Mouse (Mus musculus) layer of hippocampus, postnatal 10 days (tissue): ENCODE data around the gene Armcx3. TPM values are rescaled to one million over a fixed set of nuclear protein-coding genes. Genes with fewer than 3 reads are reported as not detected.
"Not testable (repeated sequence)": the region's sequence is repeated elsewhere in the genome, so short reads cannot be mapped to it uniquely, and the experiment has no call there.

Experiments used
- DNase-seq, 2 experiments: peaks; one replicate each; pipeline ENCODE4 v3.0.0; 2021; ENCODE audit warnings: low spot score in 2 of 2
- long read RNA-seq: library from polyadenylated mRNA; stranded (forward); transcript quantifications from one replicate; pipeline ENCODE4 v2.0.0, GENCODE M21; 2023
- total RNA-seq, 2 experiments: library from RNA; stranded (reverse); gene quantifications; 2 replicates each; pipeline ENCODE4 v1.2.3; 2021

The Armcx3 gene
- 100 to 1,000 TPM in 1 of 2 experiments, 10 to 100 TPM in 1; 93.6 to 109 TPM for total RNA-seq
- long read RNA-seq, transcript Armcx3-201 (5 exons, 3,327 nt) = major isoform, 116 of 152 reads
- long read RNA-seq, partial matches to known transcripts = 29 of 152 reads
- long read RNA-seq, other reads (novel, unspliced or antisense) = 3 of 152 reads

- peak; percentile 51 to 56 for DNase-seq
Observed at GRCm38 (mm10) chrX:134756434-134757292, at the start of gene Armcx3. TSS of gene Armcx3 (plus strand) at chrX:134756595.

- no peak for DNase-seq
Observed at GRCm38 (mm10) chrX:134716863-134717262, 39.5 kb upstream of the Armcx3 start.

- DNase-seq = peak; percentile 41 to 58
Observed at GRCm38 (mm10) chrX:134717752-134718308, 38.6 kb upstream of the Armcx3 start, which contains the start of gene Armcx1. TSS of gene Armcx1 (plus strand) at chrX:134717963.

DNA sequence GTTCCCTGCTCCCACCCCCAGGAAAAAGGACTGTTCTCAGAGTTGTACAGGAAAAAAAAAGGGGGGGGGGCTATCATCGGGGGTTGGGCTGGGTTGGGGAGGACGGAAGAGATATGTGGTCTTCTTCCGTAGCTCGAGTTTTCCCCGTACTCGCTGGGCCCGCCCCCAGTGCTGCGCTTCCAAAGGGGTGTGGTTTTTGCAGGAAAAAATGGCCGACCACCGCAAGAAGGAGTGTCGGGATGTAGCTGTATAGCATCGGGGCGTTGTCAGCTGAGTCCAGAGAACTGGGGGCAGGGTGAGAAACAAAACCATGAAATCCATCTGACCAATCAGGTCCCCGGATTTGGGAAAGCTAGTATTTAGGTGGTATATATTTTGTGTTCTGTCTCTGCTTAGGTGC lies 37.9 kb upstream of the Armcx3 start:
- peak; percentile 56 to 62 for DNase-seq

GRCm38 (mm10) chrX:134723762-134724161 lies 32.6 kb upstream of the Armcx3 start:
- DNase-seq = not testable (repeated sequence)

GRCm38 (mm10) chrX:134729778-134730177 lies 26.6 kb upstream of the Armcx3 start:
- DNase-seq = peak in 1 of 2 experiments; percentile 5

DNA sequence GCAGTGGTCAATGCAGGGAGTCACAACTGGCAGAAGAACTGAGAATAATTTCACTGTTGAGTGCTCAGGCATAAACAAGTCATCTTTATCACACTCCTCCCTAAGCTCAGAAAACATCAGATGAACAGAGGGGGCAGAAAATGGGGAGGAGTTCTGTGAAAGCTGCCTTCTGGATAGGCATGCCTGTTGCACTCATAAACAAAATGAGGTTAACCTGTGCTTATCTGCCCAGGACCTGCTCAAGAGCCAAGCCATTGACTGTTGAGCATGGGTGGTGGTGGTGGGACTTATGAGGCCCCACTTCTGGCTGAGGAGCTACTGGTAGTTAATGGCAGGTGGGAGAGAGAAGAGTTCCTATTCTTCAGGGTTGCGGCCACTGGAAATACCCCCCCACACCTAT lies 18.6 kb upstream of the Armcx3 start:
- no peak for DNase-seq

DNA sequence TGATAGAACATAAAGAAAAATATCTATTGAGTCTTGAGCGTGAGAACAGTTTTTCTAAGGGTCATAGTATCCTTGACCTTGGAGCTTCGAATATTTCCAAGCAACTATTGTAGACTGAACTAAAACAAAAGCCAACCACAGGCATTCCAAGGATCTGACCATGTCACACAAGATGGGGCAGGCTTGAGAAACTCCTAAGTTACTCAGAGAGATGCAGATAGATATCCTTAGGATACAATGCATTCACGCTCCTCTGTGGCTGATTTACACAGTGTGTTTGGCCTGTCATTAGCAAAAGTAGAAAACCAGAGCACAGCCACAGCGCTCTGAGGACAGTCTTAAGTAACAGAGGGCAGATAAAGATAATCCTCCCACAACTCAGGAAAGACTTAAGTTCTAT lies 17.2 kb upstream of the Armcx3 start:
- no peak for DNase-seq

GRCm38 (mm10) chrX:134741862-134742261 lies 14.5 kb upstream of the Armcx3 start:
- no peak for DNase-seq

- DNase-seq = peak; percentile 21 to 43
Observed at GRCm38 (mm10) chrX:134746459-134746858, 9.9 kb upstream of the Armcx3 start.

- DNase-seq = peak; percentile 56 to 66
Observed at GRCm38 (mm10) chrX:134750764-134751592, 5.4 kb upstream of the Armcx3 start, which contains the start of gene Armcx6. TSS of gene Armcx6 (minus strand) at chrX:134751417.

DNA sequence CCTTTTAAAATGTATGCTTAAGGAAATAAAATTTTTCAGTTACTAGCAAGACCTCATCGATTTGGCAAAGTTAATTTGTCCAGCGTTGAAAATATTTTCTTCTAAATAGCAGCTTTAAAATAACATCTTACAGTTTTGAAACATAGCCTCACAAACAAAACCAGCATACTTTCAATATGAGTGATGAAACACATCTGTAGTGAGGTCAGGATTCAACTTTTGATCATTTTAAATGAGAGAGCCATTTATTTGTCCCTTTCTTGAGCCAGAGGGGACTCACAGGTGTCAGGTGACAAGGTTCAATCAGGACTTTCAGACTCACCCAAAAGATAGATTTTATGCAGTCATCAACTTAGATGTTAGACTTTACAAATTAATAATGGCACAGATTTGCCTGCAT lies 4.5 kb upstream of the Armcx3 start:
- no peak for DNase-seq

GRCm38 (mm10) chrX:134752584-134752983 lies 3.8 kb upstream of the Armcx3 start:
- no peak for DNase-seq

GRCm38 (mm10) chrX:134757293-134757995 lies 1.0 kb downstream of the Armcx3 start:
- peak in 1 of 2 experiments; percentile 3 for DNase-seq

- DNase-seq = not testable (repeated sequence)
Observed at GRCm38 (mm10) chrX:134763428-134764198, 7.2 kb downstream of the Armcx3 start.

GRCm38 (mm10) chrX:134787728-134788127 lies 31.3 kb downstream of the Armcx3 start:
- DNase-seq = no peak

DNA sequence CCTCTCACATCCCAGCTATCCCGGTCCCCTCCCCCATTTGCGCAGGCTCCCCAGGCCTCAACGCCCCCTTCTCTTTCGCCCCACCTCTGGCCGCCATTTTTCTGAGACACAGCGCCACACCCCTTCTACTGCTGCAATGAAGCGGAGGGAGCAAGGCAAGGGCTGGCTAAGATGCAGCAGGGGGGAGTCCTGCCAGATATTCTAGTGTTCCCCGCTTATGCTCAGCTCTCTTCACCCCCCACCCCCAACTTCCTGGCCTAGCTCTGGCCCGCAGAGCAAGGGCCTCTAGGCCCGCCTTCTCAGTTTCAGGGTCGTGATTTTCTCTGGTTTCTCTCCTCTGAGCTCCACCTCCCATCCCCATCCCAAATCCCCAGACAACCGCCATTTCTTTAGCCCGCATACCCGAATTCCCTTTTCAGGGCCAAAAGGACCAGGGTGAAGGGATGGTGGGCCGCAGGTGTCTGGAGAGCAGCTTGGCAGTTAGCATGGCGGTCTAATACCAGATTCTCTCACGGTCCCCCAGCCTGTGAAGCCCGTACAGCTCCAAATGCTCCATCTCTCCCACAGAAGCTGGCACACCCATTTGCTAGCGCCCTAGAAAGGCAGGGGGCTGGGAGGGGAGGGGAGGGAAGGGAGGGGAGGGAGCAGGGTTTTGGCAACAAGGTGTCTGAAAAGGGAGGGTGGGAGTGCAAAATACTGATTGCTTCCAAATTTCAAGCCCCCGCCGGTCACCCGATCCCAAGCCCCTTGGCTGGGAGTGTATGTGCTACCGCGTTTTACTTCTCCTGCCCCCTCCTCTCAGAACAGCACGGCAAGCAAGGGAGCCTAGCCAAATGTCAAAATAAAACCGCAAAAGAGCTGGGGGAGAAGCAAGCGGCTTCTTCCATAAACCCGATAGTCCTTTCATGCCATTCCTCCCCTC lies 51.7 kb downstream of the Armcx3 start:
- DNase-seq = peak; percentile 36 to 56

- DNase-seq = peak; percentile 49 to 56
Observed at GRCm38 (mm10) chrX:134808755-134809224, 52.4 kb downstream of the Armcx3 start, which contains the start of gene Armcx2. TSS of gene Armcx2 (minus strand) at chrX:134809221.
